8 mouse cellular contexts compared by ENCODE assay signal in the genomic region with DNA sequence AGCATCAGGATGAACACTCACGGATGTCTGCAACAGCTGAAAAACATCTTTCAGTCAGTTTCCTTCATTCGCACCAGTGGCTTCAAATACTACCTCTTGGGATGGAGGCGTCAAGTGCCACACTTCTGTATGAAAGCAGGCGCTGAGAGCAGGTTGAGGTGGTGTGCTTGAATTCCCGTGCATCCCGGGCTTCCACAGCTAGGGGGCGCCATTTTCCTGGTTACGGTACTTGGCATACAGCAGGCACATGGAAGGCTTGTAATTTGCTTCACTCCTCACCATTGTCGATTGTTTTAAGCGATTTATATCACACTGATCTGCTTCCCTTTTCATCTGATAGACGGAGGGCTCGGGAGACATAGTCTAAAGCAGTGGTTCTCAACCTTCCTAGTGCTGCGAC. TPM values are rescaled to one million over a fixed set of nuclear protein-coding genes. Genes with fewer than 3 reads are reported as not detected.
DNase-seq lines count a peak whose midpoint lies in the region; ATAC-seq and TF ChIP-seq lines count a peak whose summit lies in the region.

No protein-coding gene starts in this region.

- intact Hi-C loops in heart, postnatal 36 days (cut with DNase I): no loop called here
- intact Hi-C loops in left cerebral cortex, adult 2 months (cut with DNase I): loop anchor here (10.0 kb wide), 1 partner anchor 51 kb away; no protein-coding TSS in a partner anchor

- H3K4me1 ChIP-seq in forebrain, embryonic 16.5 days (replicated peaks; ENCODE audit: control insufficient read depth, insufficient read depth, low read length): peaks cover 16% of the 10 kb centered on the region

- TF ChIP-seq CTCF in left cerebral cortex, adult 2 months (IDR thresholded peaks at IDR 0.05): peak; percentile 71

- H3K27me3 ChIP-seq in forebrain, embryonic 16.5 days (replicated peaks; ENCODE audit: control insufficient read depth, insufficient read depth, low read length): no peaks in the 10 kb centered on the region

- H3K9ac ChIP-seq in forebrain, embryonic 16.5 days (replicated peaks; ENCODE audit: low read depth, low read length): no peak overlapping the region

- no peaks in the 10 kb centered on the region for H3K9me3 ChIP-seq in forebrain, embryonic 16.5 days (ENCODE audit: control insufficient read depth, low read length)

- no peaks in the 10 kb centered on the region for H3K36me3 ChIP-seq in forebrain, embryonic 16.5 days (ENCODE audit: control insufficient read depth, insufficient read depth)

- H3K4me2 ChIP-seq in forebrain, embryonic 16.5 days (ENCODE audit: low read length): no peak overlapping the region

- 61% methylated on average over 13 of the region's 13 CpGs for WGBS in forebrain, embryonic 16.5 days

- no peak overlapping the region for H3K4me3 ChIP-seq in forebrain, embryonic 16.5 days (replicated peaks; ENCODE audit: low read length)
- no peak overlapping the region for H3K4me3 ChIP-seq in left cerebral cortex, adult 2 months

- peak overlapping the region; percentile 34 for H3K27ac ChIP-seq in forebrain, embryonic 16.5 days (ENCODE audit: low read length)
- H3K27ac ChIP-seq in left cerebral cortex, adult 2 months: peak overlapping the region; percentile 24; the same call in 1 of the 2 replicates

- DNase-seq in heart, adult 11 months: peak; percentile 83
- DNase-seq in heart, postnatal 36 days: no peak
- DNase-seq in CD4-positive helper T cell, adult 2 months (ENCODE audit: low read depth, low spot score): peak; percentile 7
- DNase-seq in c-Kit-positive CD71-positive TER-119-negative erythroid progenitor cells, embryonic 14.5 days (ENCODE audit: low read depth): peak; percentile 1
- DNase-seq in left cerebral cortex, adult 2 months (ENCODE audit: extremely low spot score in 1 of 2, low spot score in 2 of 2): peak; percentile 56 to 70
- peak; percentile 39 for DNase-seq in retina, adult 2 months (ENCODE audit: low read depth, low spot score)
- no peak for DNase-seq in T-cell, adult 2 months (ENCODE audit: low spot score)

- no peak for ATAC-seq in forebrain, embryonic 16.5 days

RNA-seq across cellular contexts. Expression of gene Elmod1, which starts 40.9 kb away (rescaled TPM):
- total RNA-seq in heart, postnatal 36 days (2021): under 1 TPM; 0.11 to 0.19 TPM
- polyA plus RNA-seq in forebrain, embryonic 16.5 days (2015; fragmentation: Nextera tagmentation; extraction: Ambion mirVana): 33.0 and 39.6 TPM in 2 replicates
- 100 to 1,000 TPM; 173 to 176 TPM for total RNA-seq in left cerebral cortex, adult 2 months (2021)

Comparison
In these comparisons a context has a peak if more than half of its experiments do, and no peak if none do; other contexts are left out.
1. DNase-seq: peak in heart, adult 11 months (single experiment), CD4-positive helper T cell, adult 2 months (single experiment), c-Kit-positive CD71-positive TER-119-negative erythroid progenitor cells, embryonic 14.5 days (single experiment), left cerebral cortex, adult 2 months (2 of 2) and retina, adult 2 months (single experiment); none in heart, postnatal 36 days (0 of 2) and T-cell, adult 2 months (single experiment).
2. RNA of gene Elmod1, which starts 40.9 kb away (total RNA-seq): 173 to 176 TPM in left cerebral cortex, adult 2 months; 0.11 to 0.19 TPM in heart, postnatal 36 days; every median in the first group is over 100 times any median in the second.